Mouse (Mus musculus): ENCODE data around the gene Ifrd2.

- TF ChIP-seq USF1 (IDR thresholded peaks at IDR 0.05; ENCODE audit: low read depth) (no peak), CTCF (IDR thresholded peaks at IDR 0.05; ENCODE audit: control insufficient read depth, insufficient read depth, insufficient read length) (no peak), MAX (IDR thresholded peaks at IDR 0.05) (no peak), MYOD1 (IDR thresholded peaks at IDR 0.05; ENCODE audit: control insufficient read depth, insufficient read length, low read depth) (no peak), MYOG (IDR thresholded peaks at IDR 0.05; ENCODE audit: control insufficient read depth, extremely low read depth, insufficient read length) (no peak)
Observed at GRCm38 (mm10) chr9:107629411-107629730, 41.9 kb downstream of the Ifrd2 start.
